Mouse (Mus musculus) CH12.LX (cell line): ENCODE measurements around the gene Flnc. TPM values are rescaled to one million over a fixed set of nuclear protein-coding genes. Genes with fewer than 3 reads are reported as not detected.

Source experiments
- DNase-seq: peaks from one replicate; pipeline ENCODE4 v3.0.0-alpha.2; 2013; ENCODE audit errors: extremely low read depth
- H3K27ac ChIP-seq: 2 replicates; pipeline ENCODE4 v1.5.1; 2012; ENCODE audit warnings: low read depth, mild to moderate bottlenecking, control low read depth, moderate library complexity; ENCODE audit not compliant: insufficient read depth
- H3K27me3 ChIP-seq: replicated peaks from 2 replicates; pipeline ENCODE3; 2012; ENCODE audit warnings: inconsistent platforms
- H3K36me3 ChIP-seq, 2 experiments: replicated peaks in 1 of 2; 2 replicates each; pipeline versions ENCODE3 to v1.6.1; 2012; ENCODE audit warnings: inconsistent platforms in 1 of 2, low read length in 1 of 2, mild to moderate bottlenecking in 1 of 2, mixed read lengths in 1 of 2, moderate library complexity in 1 of 2; ENCODE audit not compliant: control insufficient read depth in 1 of 2, insufficient read depth in 1 of 2
- H3K4me1 ChIP-seq, 2 experiments: 2 replicates each; pipeline ENCODE4 v1.6.1; 2012; ENCODE audit warnings: inconsistent platforms in 1 of 2, moderate library complexity in 1 of 2; ENCODE audit not compliant: insufficient read depth in 2 of 2, control insufficient read depth in 1 of 2
- H3K4me2 ChIP-seq: 2 replicates; pipeline ENCODE4 v1.6.1; 2012; ENCODE audit warnings: low read depth, mild to moderate bottlenecking, control low read depth; ENCODE audit not compliant: poor library complexity, insufficient read depth, severe bottlenecking
- H3K4me3 ChIP-seq, 3 experiments: fragments of 150-350 bp in 1 of 3; sonication (generic) in 1 of 3; replicated peaks in 1 of 3; 2 replicates each; pipeline versions ENCODE3 to v1.5.1; 2011 to 2012; ENCODE audit warnings: low read depth in 2 of 3, low read length in 2 of 3, mild to moderate bottlenecking in 2 of 3, moderate library complexity in 2 of 3, control low read depth in 1 of 3, improper control_type of control experiment in 1 of 3, inconsistent platforms in 1 of 3, mixed read lengths in 1 of 3; ENCODE audit not compliant: poor library complexity in 1 of 3
- H3K79me2 ChIP-seq: replicated peaks from 2 replicates; pipeline ENCODE4 v1.6.1; 2012; ENCODE audit warnings: mild to moderate bottlenecking, moderate library complexity; ENCODE audit not compliant: control insufficient read depth, poor library complexity, insufficient read depth, severe bottlenecking; ENCODE audit errors: extremely low read depth
- H3K9ac ChIP-seq: 2 replicates; pipeline ENCODE4 v1.6.1; 2012; ENCODE audit warnings: low read depth, mild to moderate bottlenecking, control low read depth, moderate library complexity; ENCODE audit not compliant: insufficient read depth
- H3K9me3 ChIP-seq: replicated peaks from 2 replicates; pipeline ENCODE3; 2012; ENCODE audit warnings: low read length, inconsistent platforms, mixed read lengths
- CHD1 ChIP-seq: IDR thresholded peaks from 2 replicates; pipeline ENCODE4 v1.6.1; 2012; ENCODE audit warnings: low read depth, low read length, improper control_type of control experiment, inconsistent platforms
- CTCF ChIP-seq, 2 experiments: IDR thresholded peaks in 1 of 2; conservative IDR thresholded peaks in 1 of 2; 2 replicates each; pipeline ENCODE4 v1.5.1; 2011 to 2012; ENCODE audit warnings: low read depth in 2 of 2, low read length in 2 of 2, improper control_type of control experiment in 1 of 2, inconsistent platforms in 1 of 2, mild to moderate bottlenecking in 1 of 2, moderate library complexity in 1 of 2
- ETS1 ChIP-seq: conservative IDR thresholded peaks from 2 replicates; pipeline ENCODE4 v1.6.1; 2012; ENCODE audit warnings: low read depth, mild to moderate bottlenecking, inconsistent platforms, low read length, improper control_type of control experiment, moderate library complexity
- GABPA ChIP-seq: IDR thresholded peaks from 2 replicates; pipeline ENCODE4 v1.6.1; 2012; ENCODE audit warnings: low read depth, low read length, improper control_type of control experiment, inconsistent platforms; ENCODE audit not compliant: insufficient replicate concordance
- HCFC1 ChIP-seq: IDR thresholded peaks from 2 replicates; pipeline ENCODE4 v1.6.1; 2012; ENCODE audit warnings: low read depth, mild to moderate bottlenecking, inconsistent platforms, low read length, improper control_type of control experiment
- IRF4 ChIP-seq: IDR thresholded peaks from 2 replicates; pipeline ENCODE4 v1.6.1; 2014; ENCODE audit warnings: low read depth, mild to moderate bottlenecking, inconsistent platforms, low read length, improper control_type of control experiment
- JUN ChIP-seq: IDR thresholded peaks from 2 replicates; pipeline ENCODE4 v1.6.1; 2011; ENCODE audit warnings: low read depth, mild to moderate bottlenecking, low read length, improper control_type of control experiment, moderate library complexity; ENCODE audit not compliant: insufficient read depth
- JUND ChIP-seq: conservative IDR thresholded peaks from 2 replicates; pipeline ENCODE4 v1.6.1; 2011; ENCODE audit warnings: low read depth, low read length, improper control_type of control experiment
- KAT2A ChIP-seq: IDR thresholded peaks from 2 replicates; pipeline ENCODE4 v1.6.1; 2012; ENCODE audit warnings: low read length, improper control_type of control experiment, inconsistent platforms; ENCODE audit not compliant: insufficient replicate concordance
- PAX5 ChIP-seq: IDR thresholded peaks from 2 replicates; pipeline ENCODE4 v1.6.1; 2012; ENCODE audit warnings: low read length, inconsistent platforms, mixed read lengths
- POLR2A ChIP-seq: IDR thresholded peaks from 2 replicates; pipeline ENCODE4 v1.6.1; 2011; ENCODE audit warnings: low read depth, mild to moderate bottlenecking, improper control_type of control experiment, low read length
- POLR2AphosphoS2 ChIP-seq: IDR thresholded peaks from 2 replicates; pipeline ENCODE4 v1.6.1; 2011; ENCODE audit warnings: low read depth, low read length, improper control_type of control experiment
- RAD21 ChIP-seq: IDR thresholded peaks from 2 replicates; pipeline ENCODE4 v1.6.1; 2011; ENCODE audit warnings: low read depth, mild to moderate bottlenecking, low read length, improper control_type of control experiment, moderate library complexity
- SMC3 ChIP-seq: IDR thresholded peaks from 2 replicates; pipeline ENCODE4 v1.6.1; 2011; ENCODE audit warnings: low read depth, low read length, improper control_type of control experiment
- TBP ChIP-seq: conservative IDR thresholded peaks from 2 replicates; pipeline ENCODE4 v1.6.1; 2011; ENCODE audit warnings: low read depth, low read length, improper control_type of control experiment
- TCF12 ChIP-seq: IDR thresholded peaks from 2 replicates; pipeline ENCODE4 v1.6.1; 2014; ENCODE audit warnings: low read depth, mild to moderate bottlenecking, inconsistent platforms, low read length, improper control_type of control experiment
- UBTF ChIP-seq: IDR thresholded peaks from 2 replicates; pipeline ENCODE4 v1.6.1; 2012; ENCODE audit warnings: low read depth, mild to moderate bottlenecking, inconsistent platforms, low read length, improper control_type of control experiment, moderate library complexity
- ZKSCAN1 ChIP-seq: IDR thresholded peaks from 2 replicates; pipeline ENCODE4 v1.6.1; 2012; ENCODE audit warnings: low read depth, inconsistent platforms, low read length, improper control_type of control experiment, borderline replicate concordance
- ZMIZ1 ChIP-seq: IDR thresholded peaks from 2 replicates; pipeline ENCODE4 v1.6.1; 2012; ENCODE audit warnings: low read depth, mild to moderate bottlenecking, inconsistent platforms, low read length, improper control_type of control experiment
- ZNF384 ChIP-seq: IDR thresholded peaks from 2 replicates; pipeline ENCODE4 v1.6.1; 2012; ENCODE audit warnings: low read depth, low read length, improper control_type of control experiment, inconsistent platforms
- dilution Hi-C: fragments of 300-500 bp; cut with MboI; formaldehyde crosslinking; loops from 2 replicates; pipeline ENCODE4 v1.14.3; 2020; ENCODE audit warnings: low sequenced_read_pairs; ENCODE audit not compliant: extremely low pct_unique_long_range_greater_than_20kb, extremely low pct_ligation_motif_present
- in situ Hi-C: fragments of 300-500 bp; cut with MboI; formaldehyde crosslinking; loops from 3 replicates; pipeline ENCODE4 v1.14.3; 2019; ENCODE audit warnings: low sequenced_read_pairs, low pct_ligation_motif_present, low pct_unique_long_range_greater_than_20kb, mixed read lengths
- polyA plus RNA-seq: library from polyadenylated mRNA; unstranded; fragments of >175 nt; gene quantifications from 2 replicates; pipeline ENCODE4 v1.2.1, GENCODE M21; 2012; ENCODE audit warnings: low read depth; ENCODE audit not compliant: insufficient read length
- total RNA-seq, 2 experiments: library from RNA; depleted of rRNA; stranded (reverse); fragments of 300-350 nt in 1 of 2; fragments of >200 nt in 1 of 2; gene quantifications; 2 replicates each; pipeline ENCODE4 v1.2.3; 2012 to 2014

Gene Flnc
- total and polyA plus RNA-seq, 3 experiments: 0.24 to 0.76 (median 0.60) TPM

GRCm38 (mm10) chr6:29395910-29396713, 36.9 kb upstream of the Flnc start, which contains the start of gene Ccdc136 (continued):
- TF ChIP-seq TCF12 (peak; percentile 46; the same call in 1 of the 2 replicates), ETS1 (no peak), KAT2A (no peak), ZNF384 (no peak), CHD1 (no peak), JUN (no peak)
- TF ChIP-seq, all 38 proteins: peak for 7

GRCm38 (mm10) chr6:29396714-29397540, 36.1 kb upstream of the Flnc start:
- peak overlapping the region; percentile 75 for H3K9ac ChIP-seq

GRCm38 (mm10) chr6:29397575-29397974, 35.5 kb upstream of the Flnc start:
- no peak for DNase-seq
- Histone ChIP-seq H3K9ac (no peak overlapping the region), H3K79me2 (no peaks in the 10 kb centered on the region), H3K4me2 (no peak overlapping the region), H3K27me3 (peaks cover 81% of the 10 kb centered on the region), H3K4me1 (peaks cover 0 to 7% of the 10 kb centered on the region in 2 experiments; a peak in 1 of 4 replicates)
- in situ Hi-C loops: loop anchor here (25.0 kb wide), 1 partner anchor 240 kb away; no protein-coding TSS in a partner anchor
- TF ChIP-seq ZMIZ1 (no peak), ZNF384 (no peak), JUND (no peak), ZKSCAN1 (no peak), POLR2A (no peak), TBP (no peak), POLR2AphosphoS2 (no peak), SMC3 (no peak), GABPA (no peak), IRF4 (no peak), CHD1 (no peak), UBTF (no peak), HCFC1 (no peak), ETS1 (no peak)
- TF ChIP-seq, all 38 proteins: peak for 0
- Histone ChIP-seq H3K36me3 (no peaks in the 10 kb centered on the region), H3K4me3 (no peak overlapping the region), H3K9me3 (no peaks in the 10 kb centered on the region), H3K27ac (no peak overlapping the region)
- dilution Hi-C loops: no loop called here

More at GRCm38 (mm10) chr6:29396714-29397540, 36.1 kb upstream of the Flnc start:
- peak overlapping the region; percentile 46 to 87 (median 59) for H3K4me3 ChIP-seq
- no peaks in the 10 kb centered on the region for H3K9me3 ChIP-seq
- DNase-seq: no peak
- H3K4me1 ChIP-seq: peaks cover 0 to 7% of the 10 kb centered on the region in 2 experiments; a peak in 1 of 4 replicates
- in situ Hi-C loops: loop anchor here (25.0 kb wide), 1 partner anchor 240 kb away; no protein-coding TSS in a partner anchor
- H3K79me2 ChIP-seq: no peaks in the 10 kb centered on the region
- H3K27me3 ChIP-seq: peaks cover 83% of the 10 kb centered on the region
- TF ChIP-seq ETS1 (no peak), JUND (no peak), CTCF (conservative IDR thresholded peaks at IDR 0.05 in 1 of 2, IDR thresholded peaks at IDR 0.05 in 1 of 2; ENCODE audit: low read depth in 2 of 2, low read length in 2 of 2) (no peak), PAX5 (no peak), RAD21 (no peak)
- H3K36me3 ChIP-seq: no peaks in the 10 kb centered on the region
- dilution Hi-C loops: no loop called here
- H3K27ac ChIP-seq: no peak overlapping the region
- peak overlapping the region; percentile 62 for H3K4me2 ChIP-seq
